10 mouse cellular contexts compared by ENCODE assay signal in genomic region chr7:96511953-96512511, GRCm38 (mm10).
A peak's percentile ranks its signal among the peaks of the same experiment; 100 is the strongest.
DNase-seq lines count a peak whose midpoint lies in the region; ATAC-seq and TF ChIP-seq lines count a peak whose summit lies in the region.
"Had no signal": no experiment of that assay in that cellular context is flagged by ENCODE, and none has a peak within 500 bp of the region (broad histone marks: within the 10 kb centered on the region; RNA-seq: fewer than 3 reads in every experiment).

No protein-coding gene starts in this region.

- H3K9me3 ChIP-seq in hindbrain, embryonic 13.5 days: no peaks in the 10 kb centered on the region
- no peaks in the 10 kb centered on the region for H3K9me3 ChIP-seq in hindbrain, embryonic 12.5 days (replicated peaks)
- no peaks in the 10 kb centered on the region for H3K9me3 ChIP-seq in midbrain, embryonic 11.5 days (ENCODE audit: control insufficient read depth, low read length)
- H3K9me3 ChIP-seq in midbrain, embryonic 10.5 days (replicated peaks): no peaks in the 10 kb centered on the region
- H3K9me3 ChIP-seq in limb, embryonic 13.5 days: no peaks in the 10 kb centered on the region
- no peaks in the 10 kb centered on the region for H3K9me3 ChIP-seq in stomach, postnatal 0 days (ENCODE audit: control insufficient read depth, low read length)
- H3K9me3 ChIP-seq: liver, embryonic 13.5 days had no signal

- no peaks in the 10 kb centered on the region for H3K27me3 ChIP-seq in hindbrain, embryonic 13.5 days
- peaks cover 3% of the 10 kb centered on the region; the same call in 1 of the 2 replicates for H3K27me3 ChIP-seq in hindbrain, embryonic 12.5 days
- no peaks in the 10 kb centered on the region for H3K27me3 ChIP-seq in midbrain, embryonic 11.5 days (ENCODE audit: control insufficient read depth, insufficient read depth, low read length)
- no peaks in the 10 kb centered on the region for H3K27me3 ChIP-seq in midbrain, embryonic 10.5 days (ENCODE audit: low read depth, poor library complexity, severe bottlenecking)
- H3K27me3 ChIP-seq in limb, embryonic 13.5 days: no peaks in the 10 kb centered on the region
- H3K27me3 ChIP-seq in stomach, postnatal 0 days (ENCODE audit: control insufficient read depth, insufficient read depth, low read length): no peaks in the 10 kb centered on the region
- H3K27me3 ChIP-seq: liver, embryonic 13.5 days; megakaryocyte, embryonic 14.5 days had no signal

- no peak overlapping the region for H3K4me3 ChIP-seq in hindbrain, embryonic 13.5 days
- H3K4me3 ChIP-seq in hindbrain, embryonic 12.5 days: no peak overlapping the region
- H3K4me3 ChIP-seq in midbrain, embryonic 11.5 days (ENCODE audit: low read depth, low read length): no peak overlapping the region
- no peak overlapping the region for H3K4me3 ChIP-seq in midbrain, embryonic 10.5 days
- H3K4me3 ChIP-seq in limb, embryonic 13.5 days: no peak overlapping the region
- H3K4me3 ChIP-seq in stomach, postnatal 0 days (ENCODE audit: low read depth, low read length): no peak overlapping the region
- H3K4me3 ChIP-seq: liver, embryonic 13.5 days; megakaryocyte, embryonic 14.5 days had no signal

- TF ChIP-seq EP300 in stomach, postnatal 0 days (optimal IDR thresholded peaks at IDR 0.05): no peak

- no peaks in the 10 kb centered on the region for H3K36me3 ChIP-seq in hindbrain, embryonic 13.5 days
- no peaks in the 10 kb centered on the region for H3K36me3 ChIP-seq in hindbrain, embryonic 12.5 days
- no peaks in the 10 kb centered on the region for H3K36me3 ChIP-seq in midbrain, embryonic 11.5 days (ENCODE audit: control insufficient read depth, insufficient read depth, low read length)
- H3K36me3 ChIP-seq in midbrain, embryonic 10.5 days: no peaks in the 10 kb centered on the region
- H3K36me3 ChIP-seq in limb, embryonic 13.5 days: no peaks in the 10 kb centered on the region
- H3K36me3 ChIP-seq in stomach, postnatal 0 days (ENCODE audit: control insufficient read depth, insufficient read depth, low read length): no peaks in the 10 kb centered on the region
- H3K36me3 ChIP-seq: liver, embryonic 13.5 days had no signal

- no peak for TF ChIP-seq CTCF in stomach, postnatal 0 days (IDR thresholded peaks at IDR 0.05; ENCODE audit: low read depth)

- peak; percentile 50 for ATAC-seq in hindbrain, embryonic 13.5 days (ENCODE audit: low FRiP score)
- no peak for ATAC-seq in hindbrain, embryonic 12.5 days (ENCODE audit: low FRiP score)
- ATAC-seq in midbrain, embryonic 11.5 days (ENCODE audit: low FRiP score): peak; percentile 58; the same call in 1 of the 2 replicates
- ATAC-seq in limb, embryonic 13.5 days (ENCODE audit: low FRiP score, low read depth): peak; percentile 48; the same call in 1 of the 2 replicates
- no peak for ATAC-seq in stomach, postnatal 0 days (ENCODE audit: low FRiP score, low TSS enrichment)

- peak overlapping the region; percentile 9; the same call in 1 of the 2 replicates for H3K27ac ChIP-seq in hindbrain, embryonic 13.5 days
- no peak overlapping the region for H3K27ac ChIP-seq in hindbrain, embryonic 12.5 days
- H3K27ac ChIP-seq in midbrain, embryonic 11.5 days (ENCODE audit: low read depth, low read length): no peak overlapping the region
- no peak overlapping the region for H3K27ac ChIP-seq in midbrain, embryonic 10.5 days (replicated peaks)
- H3K27ac ChIP-seq in limb, embryonic 13.5 days: no peak overlapping the region; the same call in 1 of the 2 replicates
- 0 out of 2 replicates have a peak overlapping the region, but pooled peaks have one; percentile 30 for H3K27ac ChIP-seq in stomach, postnatal 0 days (replicated peaks)
- H3K27ac ChIP-seq: liver, embryonic 13.5 days had no signal

- WGBS in hindbrain, embryonic 13.5 days: 67% methylated on average over 14 of the region's 14 CpGs
- 73% methylated on average over 14 of the region's 14 CpGs for WGBS in hindbrain, embryonic 12.5 days
- WGBS in midbrain, embryonic 11.5 days: 73% methylated on average over 14 of the region's 14 CpGs
- 84% methylated on average over 14 of the region's 14 CpGs for WGBS in midbrain, embryonic 10.5 days
- WGBS in limb, embryonic 13.5 days: 64% methylated on average over 14 of the region's 14 CpGs
- 74% methylated on average over 14 of the region's 14 CpGs for whole genome bisulfite sequencing in stomach, postnatal 0 days

- H3K4me1 ChIP-seq in hindbrain, embryonic 13.5 days (replicated peaks): peaks cover 14% of the 10 kb centered on the region; the same call in 1 of the 2 replicates
- H3K4me1 ChIP-seq in hindbrain, embryonic 12.5 days: peaks cover 7% of the 10 kb centered on the region
- peaks cover 10% of the 10 kb centered on the region for H3K4me1 ChIP-seq in midbrain, embryonic 11.5 days (ENCODE audit: control insufficient read depth, insufficient read depth, low read length)
- H3K4me1 ChIP-seq in midbrain, embryonic 10.5 days: peaks cover 19% of the 10 kb centered on the region
- H3K4me1 ChIP-seq in limb, embryonic 13.5 days: peaks cover 32% of the 10 kb centered on the region
- H3K4me1 ChIP-seq in stomach, postnatal 0 days (replicated peaks; ENCODE audit: control insufficient read depth, insufficient read depth): no peaks in the 10 kb centered on the region
- H3K4me1 ChIP-seq: liver, embryonic 13.5 days; megakaryocyte, embryonic 14.5 days had no signal

- H3K4me2 ChIP-seq in hindbrain, embryonic 13.5 days: no peak overlapping the region
- H3K4me2 ChIP-seq in hindbrain, embryonic 12.5 days (replicated peaks): no peak overlapping the region
- H3K4me2 ChIP-seq in midbrain, embryonic 11.5 days: no peak overlapping the region
- H3K4me2 ChIP-seq in limb, embryonic 13.5 days (replicated peaks): no peak overlapping the region; the same call in 1 of the 2 replicates
- H3K4me2 ChIP-seq in stomach, postnatal 0 days (replicated peaks; ENCODE audit: low read depth): no peak overlapping the region
- H3K4me2 ChIP-seq: liver, embryonic 13.5 days had no signal

- DNase-seq in midbrain, embryonic 11.5 days (ENCODE audit: low spot score, missing footprints): no peak
- DNase-seq in midbrain, embryonic 10.5 days (ENCODE audit: low spot score): no peak
- no peak for DNase-seq in stomach, postnatal 0 days (ENCODE audit: low spot score)
- DNase-seq in Muller cell, postnatal 12 days (ENCODE audit: inconsistent ontology term): no peak
- no peak for DNase-seq in cerebellum, postnatal 25 days
- DNase-seq: liver, embryonic 13.5 days had no signal

- H3K9ac ChIP-seq in hindbrain, embryonic 13.5 days: no peak overlapping the region
- no peak overlapping the region for H3K9ac ChIP-seq in hindbrain, embryonic 12.5 days
- no peak overlapping the region for H3K9ac ChIP-seq in midbrain, embryonic 11.5 days (ENCODE audit: low read length)
- no peak overlapping the region for H3K9ac ChIP-seq in limb, embryonic 13.5 days
- no peak overlapping the region for H3K9ac ChIP-seq in stomach, postnatal 0 days (ENCODE audit: low read length)
- H3K9ac ChIP-seq: liver, embryonic 13.5 days had no signal

Comparison
In these comparisons a context has a peak if more than half of its experiments do, and no peak if none do; other contexts are left out.
1. ATAC-seq: peak in hindbrain, embryonic 13.5 days (single experiment), midbrain, embryonic 11.5 days (single experiment) and limb, embryonic 13.5 days (single experiment); none in hindbrain, embryonic 12.5 days (single experiment) and stomach, postnatal 0 days (single experiment).
2. H3K27ac ChIP-seq: peak in hindbrain, embryonic 13.5 days (single experiment) and stomach, postnatal 0 days (single experiment); none in hindbrain, embryonic 12.5 days (single experiment), midbrain, embryonic 11.5 days (single experiment), midbrain, embryonic 10.5 days (single experiment) and limb, embryonic 13.5 days (single experiment).